Mouse (Mus musculus): ENCODE results near the gene Tnni2.
"Not testable (repeated sequence)": the region's sequence is repeated elsewhere in the genome, so short reads cannot be mapped to it uniquely, and the experiment has no call there.

The Tnni2 gene

GRCm38 (mm10) chr7:142441585-142441984 is at the start of gene Tnni2:
TSS of gene Tnni2 (plus strand) at chr7:142441808.
- DNase-seq (ENCODE audit: low spot score): no peak

GRCm38 (mm10) chr7:142393191-142393590 is 48.4 kb upstream of the Tnni2 start:
- DNase-seq (ENCODE audit: low spot score): no peak

GRCm38 (mm10) chr7:142394261-142395190 is 47.1 kb upstream of the Tnni2 start:
- no peak for DNase-seq (ENCODE audit: low spot score)

- DNase-seq (ENCODE audit: low spot score): no peak
Observed at GRCm38 (mm10) chr7:142395472-142395871, 46.1 kb upstream of the Tnni2 start.

- DNase-seq (ENCODE audit: low spot score): no peak
Observed at GRCm38 (mm10) chr7:142396611-142397010, 45.0 kb upstream of the Tnni2 start.

GRCm38 (mm10) chr7:142398052-142398451 is 43.6 kb upstream of the Tnni2 start:
- DNase-seq (ENCODE audit: low spot score): no peak

- DNase-seq (ENCODE audit: low spot score): no peak
Observed at GRCm38 (mm10) chr7:142399250-142399649, 42.4 kb upstream of the Tnni2 start.

GRCm38 (mm10) chr7:142400112-142400749 is 41.4 kb upstream of the Tnni2 start:
- DNase-seq (ENCODE audit: low spot score): no peak

GRCm38 (mm10) chr7:142400750-142401142 is 40.9 kb upstream of the Tnni2 start:
- DNase-seq (ENCODE audit: low spot score): no peak

GRCm38 (mm10) chr7:142403591-142403990 is 38.0 kb upstream of the Tnni2 start:
- no peak for DNase-seq (ENCODE audit: low spot score)

- not testable (repeated sequence) for DNase-seq (ENCODE audit: low spot score)
Observed at GRCm38 (mm10) chr7:142405134-142405533, 36.5 kb upstream of the Tnni2 start.

- no peak for DNase-seq (ENCODE audit: low spot score)
Observed at GRCm38 (mm10) chr7:142407935-142408334, 33.7 kb upstream of the Tnni2 start.

- no peak for DNase-seq (ENCODE audit: low spot score)
Observed at GRCm38 (mm10) chr7:142408686-142409085, 32.9 kb upstream of the Tnni2 start.

- no peak for DNase-seq (ENCODE audit: low spot score)
Observed at GRCm38 (mm10) chr7:142409603-142410002, 32.0 kb upstream of the Tnni2 start.

- DNase-seq (ENCODE audit: low spot score): no peak
Observed at GRCm38 (mm10) chr7:142413285-142413684, 28.3 kb upstream of the Tnni2 start.

GRCm38 (mm10) chr7:142415314-142415713 is 26.3 kb upstream of the Tnni2 start:
- DNase-seq (ENCODE audit: low spot score): no peak

GRCm38 (mm10) chr7:142416225-142416624 is 25.4 kb upstream of the Tnni2 start:
- no peak for DNase-seq (ENCODE audit: low spot score)

GRCm38 (mm10) chr7:142418027-142418426 is 23.6 kb upstream of the Tnni2 start:
- DNase-seq (ENCODE audit: low spot score): no peak

GRCm38 (mm10) chr7:142418679-142419078 is 22.9 kb upstream of the Tnni2 start:
- DNase-seq (ENCODE audit: low spot score): no peak

- no peak for DNase-seq (ENCODE audit: low spot score)
Observed at GRCm38 (mm10) chr7:142419887-142420286, 21.7 kb upstream of the Tnni2 start.

- no peak for DNase-seq (ENCODE audit: low spot score)
Observed at GRCm38 (mm10) chr7:142421826-142422225, 19.8 kb upstream of the Tnni2 start.

GRCm38 (mm10) chr7:142425641-142426213 is 15.9 kb upstream of the Tnni2 start:
- DNase-seq (ENCODE audit: low spot score): no peak

GRCm38 (mm10) chr7:142428213-142428612 is 13.4 kb upstream of the Tnni2 start:
- no peak for DNase-seq (ENCODE audit: low spot score)
